Mouse (Mus musculus) forebrain, embryonic 11.5 days (tissue): ENCODE data around the gene Ubap2l. TPM values are rescaled to one million over a fixed set of nuclear protein-coding genes. Genes with fewer than 3 reads are reported as not detected.

Source experiments
- ATAC-seq: fragments of 200-750 bp; cut with Nextera tagmentation; replicated peaks from 2 replicates; pipeline ENCODE4 v1.8.0; 2017; ENCODE audit warnings: moderate TSS enrichment; ENCODE audit not compliant: low FRiP score
- DNase-seq: peaks from one replicate; pipeline ENCODE4 v3.0.0-alpha.2; 2017; ENCODE audit warnings: low spot score
- H3K27ac ChIP-seq: fragments of 300-500 bp; sonication (generic); 2 replicates; pipeline ENCODE4 v1.5.1; 2014; ENCODE audit warnings: low read depth, low read length
- H3K27me3 ChIP-seq: fragments of 300-500 bp; sonication (generic); 2 replicates; pipeline ENCODE4 v1.6.1; 2014; ENCODE audit warnings: mild to moderate bottlenecking, low read length, mixed read lengths; ENCODE audit not compliant: control insufficient read depth, insufficient read depth
- H3K36me3 ChIP-seq: fragments of 300-500 bp; sonication (generic); 2 replicates; pipeline ENCODE4 v1.6.1; 2014; ENCODE audit warnings: mild to moderate bottlenecking, low read length, moderate library complexity, mixed read lengths; ENCODE audit not compliant: control insufficient read depth, insufficient read depth
- H3K4me1 ChIP-seq: fragments of 300-500 bp; sonication (generic); replicated peaks from 2 replicates; pipeline ENCODE4 v1.6.1; 2014; ENCODE audit warnings: low read length, mixed read lengths; ENCODE audit not compliant: control insufficient read depth, insufficient read depth
- H3K4me2 ChIP-seq: fragments of 300-500 bp; sonication (generic); 2 replicates; pipeline ENCODE4 v1.6.1; 2014; ENCODE audit warnings: low read depth, mild to moderate bottlenecking, low read length, moderate library complexity, mixed read lengths; ENCODE audit not compliant: severe bottlenecking
- H3K4me3 ChIP-seq: fragments of 300-500 bp; sonication (generic); 2 replicates; pipeline ENCODE4 v1.5.1; 2014; ENCODE audit warnings: low read depth, low read length
- H3K9ac ChIP-seq: fragments of 300-500 bp; sonication (generic); 2 replicates; pipeline ENCODE4 v1.6.1; 2014; ENCODE audit warnings: low read length
- H3K9me3 ChIP-seq: fragments of 300-500 bp; sonication (generic); 2 replicates; pipeline ENCODE4 v1.6.1; 2016; ENCODE audit warnings: low read length, mixed read lengths; ENCODE audit not compliant: control insufficient read depth
- WGBS: fragments of 180-500 bp; shearing (Covaris S2); extraction: QIAGEN DNeasy Blood & Tissue Kit; methylation state at CpG from one replicate; pipeline ENCODE4 v1.1.7; 2014; 5-methylcytosine and 5-hydroxymethylcytosine counted together
- polyA plus RNA-seq: library from polyadenylated mRNA; unstranded; fragments of >200 nt; fragmentation: Nextera tagmentation; extraction: Ambion mirVana; gene quantifications from 2 replicates; pipeline ENCODE4 v1.2.1, GENCODE M21; 2014

Ubap2l gene
- polyA plus RNA-seq, 1 experiment from 2014 or later, result 253 TPM

DNA sequence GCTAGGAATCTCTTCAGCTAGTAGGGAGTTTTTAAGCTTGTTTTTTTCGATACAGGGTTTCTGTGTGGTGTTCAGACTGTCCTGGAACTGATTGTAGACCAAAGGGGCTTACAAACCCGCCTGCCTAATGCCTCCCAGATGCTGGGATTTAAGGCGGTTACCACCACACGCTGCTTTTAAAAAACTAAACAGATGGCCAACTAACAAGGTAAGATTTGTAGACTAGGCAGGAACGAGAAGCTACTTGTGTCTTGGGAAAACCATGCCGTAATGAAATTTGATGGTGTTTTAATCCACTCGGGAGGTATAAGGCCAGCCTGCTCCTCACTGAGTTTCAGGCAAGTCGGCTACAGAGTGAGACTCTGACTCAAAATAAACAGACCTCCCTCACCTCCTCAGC, 53.3 kb downstream of the Ubap2l start:
- Histone ChIP-seq H3K9me3 (no peaks in the 10 kb centered on the region), H3K4me3 (peak overlapping the region; percentile 70), H3K27ac (peak overlapping the region; percentile 39; the same call in 1 of the 2 replicates), H3K36me3 (peaks cover 4% of the 10 kb centered on the region; the same call in 1 of the 2 replicates), H3K27me3 (no peaks in the 10 kb centered on the region), H3K4me1 (no peaks in the 10 kb centered on the region), H3K4me2 (peak overlapping the region; percentile 82), H3K9ac (peak overlapping the region; percentile 64)
- ATAC-seq (no peak; the same call in 1 of the 2 replicates), DNase-seq (peak; percentile 54)
- 25% methylated on average over 8 of the region's 8 CpGs for WGBS

DNA sequence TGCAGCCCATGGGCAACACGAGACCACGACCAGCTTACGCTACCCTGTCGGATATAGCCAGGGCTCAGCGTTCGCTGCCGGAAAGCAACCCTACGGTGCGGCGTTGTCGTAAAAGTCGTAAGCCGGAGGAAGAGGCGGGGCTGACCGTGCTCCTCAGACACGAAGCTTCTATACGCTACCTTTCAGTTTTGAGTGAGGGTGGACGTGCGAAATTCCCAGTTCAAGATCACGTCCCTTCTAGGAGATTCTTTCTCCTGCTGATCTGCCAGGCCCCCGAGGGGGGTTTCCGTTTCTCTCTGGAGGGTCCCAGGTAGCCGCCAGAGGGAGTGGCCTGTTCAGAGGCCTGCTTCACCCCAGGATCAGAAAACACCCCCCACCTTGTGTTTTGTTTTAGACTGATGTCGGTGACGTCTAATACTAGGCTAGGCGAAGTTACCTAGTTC, 53.8 kb downstream of the Ubap2l start, which contains the start of gene Hax1:
Gene Hax1, minus strand, starts transcription at position 169 of the 443 bp plus-strand sequence.
- peak within 1 kb of the TSS; percentile 39; the same call in 1 of the 2 replicates for H3K27ac ChIP-seq
- H3K36me3 ChIP-seq, result peaks cover 4% of the 10 kb centered on the region; the same call in 1 of the 2 replicates
- no peaks in the 10 kb centered on the region for H3K9me3 ChIP-seq
- ATAC-seq (peak; percentile 92), DNase-seq (peak; percentile 94)
- H3K4me3 ChIP-seq, result peak within 1 kb of the TSS; percentile 70
- WGBS, result under 1% methylated on average over 26 of the region's 26 CpGs
- no peaks in the 10 kb centered on the region for H3K4me1 ChIP-seq
- H3K27me3 ChIP-seq, result no peaks in the 10 kb centered on the region
- peak within 1 kb of the TSS; percentile 82 for H3K4me2 ChIP-seq
- peak within 1 kb of the TSS; percentile 64 for H3K9ac ChIP-seq

DNA sequence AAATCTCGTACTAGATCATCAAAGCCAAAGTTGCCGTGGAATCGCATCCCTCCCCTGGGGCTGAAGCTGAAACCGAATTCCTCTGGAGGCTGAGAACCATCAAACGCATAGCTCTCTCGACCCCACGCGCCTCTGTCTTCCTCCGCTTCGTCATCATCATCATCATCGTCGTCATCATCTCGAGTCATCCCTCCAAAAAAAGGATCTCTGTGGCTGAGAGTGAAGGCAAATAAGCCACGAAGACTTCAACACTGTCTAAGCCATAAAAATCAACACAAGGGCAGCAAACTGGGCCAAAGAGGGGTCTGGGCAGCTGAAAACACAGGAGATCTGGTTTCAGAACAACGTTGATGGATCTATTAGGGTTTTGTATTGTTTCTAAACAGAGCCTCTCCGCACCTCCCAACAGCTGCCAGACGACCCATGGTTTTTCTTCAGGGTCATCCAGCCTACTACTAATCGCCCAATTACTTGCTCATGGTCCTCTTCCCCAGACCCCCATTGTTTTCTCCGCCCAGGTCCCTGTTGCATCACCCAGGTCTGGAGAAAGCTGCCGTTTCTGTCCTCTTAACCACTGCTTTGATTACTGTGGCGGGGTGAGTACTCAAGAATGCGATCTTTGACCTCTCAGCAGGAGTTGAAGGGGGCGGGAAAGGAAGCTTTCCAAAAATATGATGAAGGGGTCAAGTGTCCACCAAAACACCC, 54.5 kb downstream of the Ubap2l start:
- Histone ChIP-seq H3K4me1 (no peaks in the 10 kb centered on the region), H3K27me3 (no peaks in the 10 kb centered on the region), H3K27ac (peak overlapping the region; percentile 34; the same call in 1 of the 2 replicates), H3K36me3 (peaks cover 4% of the 10 kb centered on the region; the same call in 1 of the 2 replicates), H3K9ac (peak overlapping the region; percentile 64), H3K4me3 (peak overlapping the region; percentile 70), H3K4me2 (peak overlapping the region; percentile 82), H3K9me3 (no peaks in the 10 kb centered on the region)
- peak; percentile 60 for DNase-seq
- peak; percentile 58 for ATAC-seq
- WGBS, result 16% methylated on average over 22 of the region's 23 CpGs

DNA sequence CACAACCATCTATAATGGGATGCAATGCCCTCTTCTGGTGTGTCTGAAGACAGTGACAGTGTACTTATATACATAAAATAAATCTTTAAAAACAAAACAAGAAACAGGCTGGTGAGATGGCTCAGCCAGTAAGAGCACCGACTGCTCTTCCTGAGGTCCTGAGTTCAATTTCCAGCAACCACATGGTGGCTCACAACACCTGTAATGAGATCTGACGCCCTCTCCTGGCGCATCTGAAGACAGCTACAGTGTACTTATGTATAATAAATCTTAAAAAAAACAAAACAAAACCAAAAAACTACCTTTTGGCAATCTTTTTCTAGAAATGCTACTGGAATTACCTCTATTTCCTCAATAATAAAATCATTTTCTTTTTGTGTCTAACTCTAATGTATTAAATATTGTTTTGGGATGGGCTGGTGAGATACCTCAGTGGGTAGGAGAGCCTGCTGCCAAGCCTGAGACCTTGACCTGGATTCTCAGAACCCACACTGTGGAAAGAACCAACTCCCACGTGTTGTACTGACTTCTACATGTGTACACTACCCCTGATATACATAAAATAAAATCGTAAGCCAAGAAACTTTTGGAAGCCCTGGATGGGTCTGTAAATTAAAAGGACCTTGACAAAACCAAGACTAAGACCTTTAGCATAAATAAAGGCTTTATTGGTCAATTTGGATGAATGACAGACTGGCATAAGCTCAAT, 57.5 kb downstream of the Ubap2l start:
- no peak for DNase-seq
- no peak overlapping the region for H3K4me2 ChIP-seq
- WGBS, result 91% methylated on average over 5 of the region's 5 CpGs
- H3K27ac ChIP-seq, result no peak overlapping the region
- no peaks in the 10 kb centered on the region; the same call in 1 of the 2 replicates for H3K36me3 ChIP-seq
- no peaks in the 10 kb centered on the region for H3K9me3 ChIP-seq
- no peak overlapping the region for H3K9ac ChIP-seq
- ATAC-seq, result no peak
- H3K4me3 ChIP-seq, result no peak overlapping the region
- no peaks in the 10 kb centered on the region for H3K27me3 ChIP-seq
- H3K4me1 ChIP-seq, result no peaks in the 10 kb centered on the region

DNA sequence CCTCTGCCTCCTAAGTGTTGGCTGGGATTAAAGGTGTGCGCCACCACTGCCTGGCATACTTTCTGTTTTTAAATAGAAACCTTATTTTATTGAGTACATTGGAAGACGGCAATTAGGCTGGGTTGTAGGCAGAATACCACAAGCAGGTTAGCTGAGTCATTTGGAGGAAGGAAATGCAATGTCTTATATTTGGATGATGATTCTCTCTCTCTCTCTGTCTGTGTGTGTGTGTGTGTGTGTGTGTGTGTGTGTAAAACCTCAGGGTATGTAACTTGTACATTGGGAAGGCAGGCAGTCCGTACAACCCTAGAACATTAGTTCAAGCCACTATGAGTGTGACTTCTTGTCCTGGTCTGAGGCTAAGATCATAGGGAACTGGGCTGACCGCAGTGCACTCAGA, 64.6 kb downstream of the Ubap2l start:
- Histone ChIP-seq H3K4me1 (no peaks in the 10 kb centered on the region), H3K4me3 (no peak overlapping the region), H3K9me3 (no peaks in the 10 kb centered on the region), H3K9ac (no peak overlapping the region), H3K27me3 (no peaks in the 10 kb centered on the region), H3K36me3 (no peaks in the 10 kb centered on the region), H3K4me2 (no peak overlapping the region), H3K27ac (no peak overlapping the region)
- 90% methylated on average over 4 of the region's 4 CpGs for WGBS
- no peak for DNase-seq
- ATAC-seq, result no peak

DNA sequence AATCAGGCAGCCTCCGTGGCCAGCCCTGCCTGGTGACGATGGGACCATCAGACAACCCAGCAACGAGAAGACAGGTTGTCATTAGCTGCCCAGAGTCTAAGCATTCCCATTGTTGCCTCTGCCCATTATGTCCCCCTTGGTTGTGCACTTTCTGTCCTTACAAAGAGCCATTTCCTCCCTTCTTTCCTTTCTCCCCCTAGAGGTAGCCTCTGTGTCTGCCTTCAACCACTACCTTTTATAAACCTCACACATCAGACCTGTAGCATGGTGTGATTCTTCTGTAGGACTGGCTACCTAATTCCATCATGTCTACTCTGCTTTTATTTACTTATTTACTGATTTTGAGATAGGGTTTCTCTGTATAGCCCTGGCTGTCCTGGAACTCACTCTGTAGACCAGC, 65.2 kb downstream of the Ubap2l start:
- no peak overlapping the region for H3K9ac ChIP-seq
- no peaks in the 10 kb centered on the region for H3K36me3 ChIP-seq
- H3K4me2 ChIP-seq, result no peak overlapping the region
- H3K4me3 ChIP-seq, result no peak overlapping the region
- ATAC-seq (no peak), DNase-seq (no peak)
- H3K27me3 ChIP-seq, result no peaks in the 10 kb centered on the region
- 70% methylated on average over 3 of the region's 3 CpGs for WGBS
- H3K4me1 ChIP-seq, result no peaks in the 10 kb centered on the region
- no peak overlapping the region for H3K27ac ChIP-seq
- H3K9me3 ChIP-seq, result no peaks in the 10 kb centered on the region

DNA sequence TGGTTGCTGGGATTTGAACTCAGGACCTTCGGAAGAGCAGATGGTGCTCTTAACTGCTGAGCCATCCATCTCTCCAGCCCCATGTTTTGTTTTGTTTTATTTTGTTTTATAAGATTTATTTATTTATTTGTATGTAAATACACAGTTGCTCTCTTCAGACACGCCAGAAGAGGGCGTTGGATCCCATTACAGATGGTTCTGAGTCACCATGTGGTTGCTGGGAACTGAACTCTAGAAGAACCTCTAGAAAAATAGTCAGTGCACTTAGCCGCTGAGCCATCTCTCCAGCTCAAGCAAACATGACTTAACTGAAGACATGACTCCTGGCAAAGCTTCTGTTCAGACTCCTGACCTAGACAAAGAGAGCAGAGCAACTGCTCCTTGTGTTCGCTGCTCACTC, 70.0 kb downstream of the Ubap2l start:
- 81% methylated on average over 5 of the region's 5 CpGs for WGBS
- H3K4me3 ChIP-seq, result no peak overlapping the region
- no peaks in the 10 kb centered on the region for H3K9me3 ChIP-seq
- H3K27me3 ChIP-seq, result no peaks in the 10 kb centered on the region
- no peaks in the 10 kb centered on the region for H3K4me1 ChIP-seq
- DNase-seq (no peak), ATAC-seq (no peak)
- no peaks in the 10 kb centered on the region for H3K36me3 ChIP-seq
- H3K9ac ChIP-seq, result no peak overlapping the region
- no peak overlapping the region for H3K27ac ChIP-seq
- H3K4me2 ChIP-seq, result no peak overlapping the region

DNA sequence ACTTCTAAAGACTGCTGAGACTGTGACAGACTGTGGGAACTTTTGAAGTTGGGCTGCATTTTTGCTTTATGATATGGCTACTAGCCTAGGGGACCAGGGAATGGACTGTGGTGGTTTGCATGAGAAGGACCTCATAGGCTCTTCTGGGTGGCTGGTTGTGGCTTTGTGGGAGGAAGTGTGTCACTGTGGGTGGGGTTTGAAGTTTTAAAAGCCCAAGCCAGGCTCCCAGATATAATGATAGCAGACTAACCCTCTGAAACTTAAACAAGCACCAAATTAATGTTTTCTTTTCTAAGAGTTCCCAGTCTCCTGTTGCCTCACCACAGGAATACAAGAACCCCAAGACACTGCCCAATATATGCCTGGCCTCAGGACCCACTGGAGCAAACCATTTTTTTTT, 75.6 kb downstream of the Ubap2l start:
- Histone ChIP-seq H3K9ac (no peak overlapping the region), H3K9me3 (no peaks in the 10 kb centered on the region), H3K27me3 (no peaks in the 10 kb centered on the region), H3K4me3 (no peak overlapping the region), H3K4me1 (no peaks in the 10 kb centered on the region), H3K4me2 (no peak overlapping the region), H3K36me3 (no peaks in the 10 kb centered on the region), H3K27ac (no peak overlapping the region)
- no peak for ATAC-seq
- DNase-seq, result no peak
